Mouse (Mus musculus) T-cell, adult 2 months (primary cell): ENCODE results near the gene Scg5.

ENCODE experiments used
- DNase-seq: peaks from one replicate; pipeline ENCODE4 v3.0.0; 2022; ENCODE audit warnings: low spot score

The Scg5 gene

DNA sequence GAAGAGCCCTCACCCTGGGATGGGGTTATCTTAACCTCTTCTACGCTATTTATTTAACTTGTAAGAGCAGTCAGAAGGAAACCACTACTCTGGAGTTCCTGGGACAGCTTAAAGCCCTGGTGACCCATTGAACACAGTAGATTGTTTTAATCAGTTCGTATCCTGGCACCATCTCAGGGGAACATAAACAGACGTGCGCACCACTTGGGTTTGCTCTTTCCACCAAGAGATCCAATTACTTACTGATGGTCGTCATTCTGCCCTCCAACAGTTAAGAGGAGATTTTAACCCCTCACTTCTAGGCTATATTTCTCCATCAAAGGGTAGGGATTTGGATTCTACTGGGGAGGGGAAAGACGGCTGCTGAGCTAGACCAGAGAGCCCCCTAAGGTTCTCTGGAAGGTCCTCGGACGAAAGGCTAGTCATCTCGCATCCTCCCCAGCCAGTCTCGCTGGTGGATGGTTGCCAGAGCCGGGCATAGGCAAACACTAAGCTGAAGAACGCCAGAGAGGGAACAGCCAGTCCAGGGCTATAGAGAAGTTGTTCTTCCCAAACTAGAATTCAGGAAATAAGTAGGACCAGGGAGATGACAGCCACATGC, 71.9 kb downstream of the Scg5 start:
- no peak for DNase-seq

- no peak for DNase-seq
These were observed 79.2 kb downstream of the Scg5 start for GRCm38 (mm10) chr2:113749721-113750120.

- no peak for DNase-seq
These were observed 79.6 kb downstream of the Scg5 start for GRCm38 (mm10) chr2:113749309-113749708.

- no peak for DNase-seq
These were observed 100.3 kb downstream of the Scg5 start for GRCm38 (mm10) chr2:113728581-113728980.
